Mouse (Mus musculus): ENCODE data around the gene Cdc37. TPM values are rescaled to one million over a fixed set of nuclear protein-coding genes. Genes with fewer than 3 reads are reported as not detected.

Cdc37 gene
- polyA plus RNA-seq, 1 experiment = 342 TPM

GRCm38 (mm10) chr9:21136401-21136800 is 13.4 kb downstream of the Cdc37 start:
- TF ChIP-seq CTCF (IDR thresholded peaks at IDR 0.05; ENCODE audit: control insufficient read depth, insufficient read depth, insufficient read length) = no peak
- TF ChIP-seq MYOG (IDR thresholded peaks at IDR 0.05; ENCODE audit: control insufficient read depth, extremely low read depth, insufficient read length) = no peak
- TF ChIP-seq CEBPB (IDR thresholded peaks at IDR 0.05; ENCODE audit: low read depth) = no peak
- no peak for TF ChIP-seq USF1 (IDR thresholded peaks at IDR 0.05; ENCODE audit: low read depth)
- no peak for TF ChIP-seq FOSL1 (IDR thresholded peaks at IDR 0.05; ENCODE audit: insufficient read depth, low read length, poor library complexity, severe bottlenecking)
- no peak for TF ChIP-seq MYOD1 (IDR thresholded peaks at IDR 0.05; ENCODE audit: control insufficient read depth, insufficient read length, low read depth)
- TF ChIP-seq MAX (IDR thresholded peaks at IDR 0.05) = no peak
- Histone ChIP-seq H3K79me3 (ENCODE audit: low read depth) (no peaks in the 10 kb centered on the region), H3ac (ENCODE audit: control insufficient read depth, insufficient read length, low read depth) (no peak overlapping the region), H3K79me2 (ENCODE audit: control insufficient read depth, insufficient read depth) (no peaks in the 10 kb centered on the region), H3K36me3 (ENCODE audit: control insufficient read depth, insufficient read depth) (peaks cover 28% of the 10 kb centered on the region), H3K4me3 (ENCODE audit: insufficient read depth, poor library complexity, severe bottlenecking) (no peak overlapping the region), H3K27me3 (ENCODE audit: control insufficient read depth, insufficient read depth, insufficient read length) (no peaks in the 10 kb centered on the region)

DNA sequence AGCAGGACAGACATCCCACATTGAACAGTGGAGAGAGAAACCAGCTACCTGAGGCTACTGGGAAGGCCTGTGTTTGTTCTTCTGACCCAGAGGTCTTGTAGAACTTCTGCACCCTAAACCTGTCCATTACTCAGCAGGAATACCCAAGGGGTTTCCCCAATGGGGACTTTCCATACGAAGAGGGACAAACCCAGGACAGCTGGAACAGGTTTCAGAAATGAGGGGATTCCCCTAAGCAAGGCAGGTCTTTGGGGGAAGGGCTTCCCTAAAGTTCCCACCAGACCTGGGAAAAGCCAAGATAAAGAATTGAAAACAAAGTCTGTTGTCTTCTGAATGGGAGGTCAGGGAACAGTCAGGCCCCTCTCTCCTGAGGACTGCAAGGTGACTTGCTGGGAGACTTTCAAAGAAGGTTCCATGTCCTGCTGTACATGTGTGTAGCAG is 13.8 kb downstream of the Cdc37 start:
- Histone ChIP-seq H3K4me3 (ENCODE audit: insufficient read depth, poor library complexity, severe bottlenecking) (no peak overlapping the region), H3K79me3 (ENCODE audit: low read depth) (no peaks in the 10 kb centered on the region), H3K79me2 (ENCODE audit: control insufficient read depth, insufficient read depth) (no peaks in the 10 kb centered on the region), H3K27me3 (ENCODE audit: control insufficient read depth, insufficient read depth, insufficient read length) (no peaks in the 10 kb centered on the region), H3ac (ENCODE audit: control insufficient read depth, insufficient read length, low read depth) (no peak overlapping the region), H3K36me3 (ENCODE audit: control insufficient read depth, insufficient read depth) (peaks cover 23% of the 10 kb centered on the region)
- TF ChIP-seq CTCF (IDR thresholded peaks at IDR 0.05; ENCODE audit: control insufficient read depth, insufficient read depth, insufficient read length) (no peak), CEBPB (IDR thresholded peaks at IDR 0.05; ENCODE audit: low read depth) (no peak), MYOG (IDR thresholded peaks at IDR 0.05; ENCODE audit: control insufficient read depth, extremely low read depth, insufficient read length) (no peak), FOSL1 (IDR thresholded peaks at IDR 0.05; ENCODE audit: insufficient read depth, low read length, poor library complexity, severe bottlenecking) (no peak), USF1 (IDR thresholded peaks at IDR 0.05; ENCODE audit: low read depth) (no peak), MYOD1 (IDR thresholded peaks at IDR 0.05; ENCODE audit: control insufficient read depth, insufficient read length, low read depth) (no peak), MAX (IDR thresholded peaks at IDR 0.05) (no peak)

DNA sequence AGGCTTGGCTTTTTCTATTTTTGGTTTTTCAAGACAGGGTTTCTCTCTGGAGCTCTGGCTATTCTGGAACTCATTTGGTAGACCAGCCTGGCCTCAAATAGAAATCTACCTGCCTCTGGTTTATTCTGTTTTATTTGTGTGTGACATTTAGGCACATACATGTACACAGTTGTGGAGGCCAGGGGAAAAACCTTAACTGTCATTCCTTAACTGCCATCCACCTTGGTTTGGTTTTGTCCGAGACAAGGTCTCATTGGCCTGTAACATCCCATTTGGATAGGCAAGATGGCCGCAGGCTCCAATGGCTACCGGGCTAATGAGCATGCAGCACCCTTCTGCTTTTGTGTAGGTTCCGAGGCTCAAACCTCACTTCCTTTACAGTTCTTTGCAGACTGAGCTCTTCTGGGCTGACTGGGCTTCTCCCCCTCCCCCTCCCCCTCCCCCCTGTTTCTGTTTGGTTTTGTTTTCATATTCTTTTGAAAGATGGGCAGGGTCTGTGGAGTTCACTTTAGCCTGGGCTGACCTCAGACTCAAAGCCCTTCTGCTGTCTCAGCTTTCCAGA is 14.4 kb downstream of the Cdc37 start:
- H3K27me3 ChIP-seq (ENCODE audit: control insufficient read depth, insufficient read depth, insufficient read length) = no peaks in the 10 kb centered on the region
- no peak overlapping the region for H3K4me3 ChIP-seq (ENCODE audit: insufficient read depth, poor library complexity, severe bottlenecking)
- peaks cover 18% of the 10 kb centered on the region for H3K36me3 ChIP-seq (ENCODE audit: control insufficient read depth, insufficient read depth)
- no peak overlapping the region for H3ac ChIP-seq (ENCODE audit: control insufficient read depth, insufficient read length, low read depth)
- TF ChIP-seq FOSL1 (IDR thresholded peaks at IDR 0.05; ENCODE audit: insufficient read depth, low read length, poor library complexity, severe bottlenecking) (no peak), MYOD1 (IDR thresholded peaks at IDR 0.05; ENCODE audit: control insufficient read depth, insufficient read length, low read depth) (no peak), USF1 (IDR thresholded peaks at IDR 0.05; ENCODE audit: low read depth) (no peak), CEBPB (IDR thresholded peaks at IDR 0.05; ENCODE audit: low read depth) (no peak), MAX (IDR thresholded peaks at IDR 0.05) (no peak)
- no peaks in the 10 kb centered on the region for H3K79me2 ChIP-seq (ENCODE audit: control insufficient read depth, insufficient read depth)
- H3K79me3 ChIP-seq (ENCODE audit: low read depth) = no peaks in the 10 kb centered on the region

DNA sequence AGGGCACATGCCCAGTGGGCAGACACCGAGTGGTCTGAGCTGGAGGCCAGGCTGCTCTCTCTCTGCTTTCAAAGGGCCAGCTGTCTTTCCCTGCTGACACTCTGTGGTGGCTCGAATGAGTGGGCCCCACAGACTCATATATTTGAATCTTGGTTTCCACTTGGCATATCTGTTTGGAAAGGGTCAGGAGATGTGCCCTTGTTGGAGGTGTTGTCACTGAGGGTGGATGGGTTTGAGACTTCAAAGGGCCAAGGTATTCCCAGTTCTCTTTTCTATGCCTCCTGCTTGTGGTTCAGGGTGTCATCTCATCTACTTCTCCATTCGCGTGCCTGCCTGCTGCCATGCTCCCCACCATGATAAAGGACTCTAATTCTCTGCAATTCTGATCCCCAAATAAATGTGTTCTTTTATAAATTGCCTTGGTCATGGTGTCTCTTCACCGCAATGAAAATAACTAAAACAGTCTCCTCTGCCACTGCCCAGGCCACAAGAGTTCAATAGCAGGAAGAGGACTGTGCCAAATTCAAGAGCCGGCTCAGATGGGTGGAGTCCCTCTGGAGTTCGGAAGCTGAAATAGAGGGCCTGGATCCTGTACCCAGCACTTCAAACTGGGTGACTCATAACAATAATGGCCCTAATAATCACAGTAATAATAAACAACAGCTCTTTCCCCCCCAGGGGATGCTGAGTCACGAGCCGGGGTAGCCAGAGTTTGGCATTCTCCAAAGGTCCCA is 15.0 kb downstream of the Cdc37 start:
- no peaks in the 10 kb centered on the region for H3K27me3 ChIP-seq (ENCODE audit: control insufficient read depth, insufficient read depth, insufficient read length)
- H3K4me3 ChIP-seq (ENCODE audit: insufficient read depth, poor library complexity, severe bottlenecking) = no peak overlapping the region
- peak; percentile 57 for TF ChIP-seq USF1 (IDR thresholded peaks at IDR 0.05; ENCODE audit: low read depth)
- no peak for TF ChIP-seq MYOD1 (IDR thresholded peaks at IDR 0.05; ENCODE audit: control insufficient read depth, insufficient read length, low read depth)
- no peak for TF ChIP-seq MYOG (IDR thresholded peaks at IDR 0.05; ENCODE audit: control insufficient read depth, extremely low read depth, insufficient read length)
- TF ChIP-seq MAX (IDR thresholded peaks at IDR 0.05) = peak; percentile 67
- no peak for TF ChIP-seq CEBPB (IDR thresholded peaks at IDR 0.05; ENCODE audit: low read depth)
- no peak for TF ChIP-seq CTCF (IDR thresholded peaks at IDR 0.05; ENCODE audit: control insufficient read depth, insufficient read depth, insufficient read length)
- peak; percentile 89 for TF ChIP-seq FOSL1 (IDR thresholded peaks at IDR 0.05; ENCODE audit: insufficient read depth, low read length, poor library complexity, severe bottlenecking)
- peaks cover 15% of the 10 kb centered on the region for H3K36me3 ChIP-seq (ENCODE audit: control insufficient read depth, insufficient read depth)
- no peaks in the 10 kb centered on the region for H3K79me2 ChIP-seq (ENCODE audit: control insufficient read depth, insufficient read depth)
- H3ac ChIP-seq (ENCODE audit: control insufficient read depth, insufficient read length, low read depth) = no peak overlapping the region
- no peaks in the 10 kb centered on the region for H3K79me3 ChIP-seq (ENCODE audit: low read depth)

- no peak for TF ChIP-seq CTCF (IDR thresholded peaks at IDR 0.05; ENCODE audit: control insufficient read depth, insufficient read depth, insufficient read length)
- no peak for TF ChIP-seq MAX (IDR thresholded peaks at IDR 0.05)
- no peak for TF ChIP-seq MYOD1 (IDR thresholded peaks at IDR 0.05; ENCODE audit: control insufficient read depth, insufficient read length, low read depth)
- no peak for TF ChIP-seq CEBPB (IDR thresholded peaks at IDR 0.05; ENCODE audit: low read depth)
- no peak overlapping the region for H3ac ChIP-seq (ENCODE audit: control insufficient read depth, insufficient read length, low read depth)
- no peaks in the 10 kb centered on the region for H3K79me2 ChIP-seq (ENCODE audit: control insufficient read depth, insufficient read depth)
- H3K4me3 ChIP-seq (ENCODE audit: insufficient read depth, poor library complexity, severe bottlenecking) = no peak overlapping the region
- peaks cover 2% of the 10 kb centered on the region for H3K36me3 ChIP-seq (ENCODE audit: control insufficient read depth, insufficient read depth)
- H3K79me3 ChIP-seq (ENCODE audit: low read depth) = no peaks in the 10 kb centered on the region
- no peaks in the 10 kb centered on the region for H3K27me3 ChIP-seq (ENCODE audit: control insufficient read depth, insufficient read depth, insufficient read length)
These were observed 16.6 kb downstream of the Cdc37 start for GRCm38 (mm10) chr9:21133064-21133707.
